Mouse (Mus musculus): ENCODE results near the gene Gm20708.

Gene Gm20708

DNA sequence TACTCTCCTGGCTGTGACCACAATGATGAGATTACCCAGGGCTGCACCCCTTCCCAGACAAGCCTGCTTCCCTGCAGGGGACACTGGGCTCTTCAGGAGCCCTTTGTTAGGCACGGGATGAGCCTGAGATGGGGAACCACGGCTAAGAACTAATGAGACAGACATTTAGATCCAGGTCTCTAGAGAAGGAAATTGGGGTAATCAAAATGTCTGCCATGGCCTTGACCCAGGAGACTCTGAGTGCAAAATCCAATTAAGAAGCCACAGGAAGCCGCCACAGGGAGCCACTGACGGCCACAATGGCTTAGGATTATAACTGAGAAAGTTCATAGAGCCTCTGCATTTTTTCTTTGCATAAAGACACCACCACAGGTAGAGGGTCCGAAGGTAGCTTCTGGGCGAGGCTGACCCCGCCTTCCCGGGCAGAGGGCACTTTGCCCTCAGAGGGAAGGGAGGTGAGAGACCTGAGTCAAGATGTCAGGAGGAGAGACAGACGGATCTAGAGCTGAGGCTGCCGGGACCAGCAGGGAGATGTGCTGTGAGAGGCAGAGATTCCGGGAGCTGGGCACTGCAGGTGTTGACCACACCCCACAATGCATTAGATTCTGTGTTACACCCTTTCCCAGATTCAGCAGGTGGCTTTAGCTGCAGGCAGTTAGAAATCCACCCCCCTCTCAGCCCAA, 53.8 kb downstream of the Gm20708 start:
- DNase-seq (ENCODE audit: low spot score), result no peak

DNA sequence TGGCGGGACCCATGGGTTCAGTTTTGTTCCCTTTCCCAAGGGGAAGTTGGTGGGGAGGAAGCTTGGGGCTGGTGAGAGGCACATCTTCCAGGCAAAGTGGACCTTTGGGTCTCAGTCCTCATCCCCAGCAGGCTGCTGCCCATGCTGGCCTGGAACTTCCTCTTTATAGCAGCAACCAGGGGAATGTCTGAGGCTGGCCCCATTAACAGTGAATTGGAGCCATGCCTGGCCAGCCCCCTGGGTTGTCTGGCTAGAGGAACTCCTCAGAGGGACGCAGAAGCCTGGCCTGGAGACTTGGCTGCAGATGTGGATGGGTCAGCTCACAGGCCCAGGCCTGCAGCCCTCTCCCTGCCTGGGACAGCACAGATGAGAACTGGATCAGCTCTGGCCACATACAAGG, 55.3 kb downstream of the Gm20708 start:
- no peak for DNase-seq (ENCODE audit: low spot score)

DNA sequence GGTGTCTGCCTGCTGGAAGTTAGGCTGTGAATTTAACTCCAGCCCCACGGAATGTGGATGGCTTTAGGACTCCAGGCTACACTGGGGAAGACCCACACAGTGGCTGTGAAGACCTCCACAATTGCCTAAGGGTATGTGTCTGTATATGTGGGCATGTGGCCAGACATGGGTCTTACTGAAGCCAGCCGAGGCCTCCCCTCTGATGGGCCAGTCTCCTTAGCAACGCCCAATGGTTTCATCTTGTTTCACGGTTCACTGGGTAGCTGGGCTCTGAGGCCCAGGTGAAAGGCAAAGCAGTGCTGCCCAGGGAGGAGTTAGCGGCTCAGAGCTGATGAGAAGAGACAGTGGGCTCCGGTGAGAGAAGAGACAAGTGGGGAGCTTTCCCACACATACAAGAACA, 56.5 kb downstream of the Gm20708 start:
- no peak for DNase-seq (ENCODE audit: low spot score)

DNA sequence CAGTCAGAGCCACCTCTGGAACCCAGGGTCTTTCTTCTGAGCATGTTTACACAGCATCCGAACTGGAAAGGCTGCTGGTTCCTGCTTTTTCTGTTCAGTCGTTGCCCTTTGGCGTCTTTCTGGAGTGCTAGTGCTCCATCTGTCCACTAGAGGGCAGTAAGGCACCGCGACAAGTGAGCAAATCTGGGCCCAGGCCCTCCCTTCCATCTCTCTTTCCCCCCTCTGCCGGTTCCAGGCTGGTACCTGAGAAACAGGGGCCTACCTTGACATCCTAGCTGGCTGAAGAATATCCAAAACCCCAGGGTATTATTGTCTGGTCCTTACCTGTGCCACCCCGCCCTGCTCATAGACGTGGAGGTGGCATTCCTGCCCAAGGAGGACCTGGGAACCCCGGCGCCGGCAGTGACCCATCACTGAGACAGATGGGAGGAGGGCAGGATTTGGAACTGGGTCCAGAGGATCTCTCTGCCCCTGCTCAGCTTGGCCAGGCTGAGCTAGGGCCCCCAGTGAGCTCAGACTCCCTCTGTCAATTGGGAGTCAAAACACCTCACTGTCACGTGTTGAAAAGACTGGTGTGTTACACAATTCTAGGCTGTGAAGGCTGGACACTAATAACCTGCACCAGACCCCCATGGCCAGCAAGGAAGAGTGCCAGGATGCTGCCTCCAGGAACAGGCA, 61.4 kb downstream of the Gm20708 start:
- DNase-seq (ENCODE audit: low spot score), result peak; percentile 63

DNA sequence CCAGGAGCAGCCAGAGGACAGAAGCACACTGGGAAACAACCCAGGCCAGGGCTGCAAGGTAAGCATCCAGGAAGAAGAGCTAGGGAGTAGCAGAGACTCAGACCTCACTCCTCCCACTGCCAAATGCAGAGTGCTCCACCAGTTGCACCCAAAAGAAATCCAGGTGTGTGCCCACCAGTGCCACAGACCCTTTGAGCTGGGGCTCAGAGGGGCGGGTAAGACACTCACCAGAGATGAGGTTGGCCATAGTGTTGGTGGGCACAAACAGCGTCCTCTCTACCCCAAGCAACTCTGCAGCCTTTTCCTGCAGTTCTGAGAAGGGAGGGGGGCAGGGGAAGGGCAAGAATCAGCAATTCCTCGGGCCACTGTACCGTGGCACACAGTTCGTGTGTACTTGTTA, 61.9 kb downstream of the Gm20708 start:
- no peak for DNase-seq (ENCODE audit: low spot score)

DNA sequence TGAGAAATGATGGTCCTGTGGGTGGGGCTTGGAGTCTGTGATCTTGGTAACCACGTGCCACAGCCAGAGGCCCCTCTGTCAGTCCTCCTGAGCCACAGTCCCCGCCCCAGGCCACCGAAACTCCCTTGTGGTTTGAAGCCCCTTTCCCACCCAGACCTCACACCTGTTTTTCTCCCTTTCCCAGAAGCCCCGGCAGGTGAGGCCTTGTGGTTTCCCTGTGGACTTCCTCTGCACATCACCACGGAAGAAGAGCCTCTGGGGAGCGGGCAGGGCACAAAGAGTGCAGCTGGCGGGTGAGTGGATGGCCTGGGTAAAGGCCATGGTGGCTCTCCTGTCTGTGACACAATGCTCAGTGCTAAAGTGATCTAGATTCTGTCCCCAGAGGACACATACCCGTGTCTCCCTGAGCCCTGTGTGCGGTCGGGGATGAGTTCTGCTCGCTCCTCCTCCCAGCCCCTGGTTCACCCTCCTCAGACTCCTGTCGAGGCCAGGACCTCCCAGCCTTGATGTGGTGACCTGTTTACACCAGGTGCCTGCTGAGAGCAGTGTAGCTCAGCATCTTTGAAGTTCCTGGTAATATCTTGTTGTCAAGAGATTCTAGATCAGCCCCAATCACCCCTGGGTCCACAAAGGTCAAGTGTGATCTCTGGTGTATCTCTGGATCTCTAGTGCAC, 62.6 kb downstream of the Gm20708 start:
- no peak for DNase-seq (ENCODE audit: low spot score)

DNA sequence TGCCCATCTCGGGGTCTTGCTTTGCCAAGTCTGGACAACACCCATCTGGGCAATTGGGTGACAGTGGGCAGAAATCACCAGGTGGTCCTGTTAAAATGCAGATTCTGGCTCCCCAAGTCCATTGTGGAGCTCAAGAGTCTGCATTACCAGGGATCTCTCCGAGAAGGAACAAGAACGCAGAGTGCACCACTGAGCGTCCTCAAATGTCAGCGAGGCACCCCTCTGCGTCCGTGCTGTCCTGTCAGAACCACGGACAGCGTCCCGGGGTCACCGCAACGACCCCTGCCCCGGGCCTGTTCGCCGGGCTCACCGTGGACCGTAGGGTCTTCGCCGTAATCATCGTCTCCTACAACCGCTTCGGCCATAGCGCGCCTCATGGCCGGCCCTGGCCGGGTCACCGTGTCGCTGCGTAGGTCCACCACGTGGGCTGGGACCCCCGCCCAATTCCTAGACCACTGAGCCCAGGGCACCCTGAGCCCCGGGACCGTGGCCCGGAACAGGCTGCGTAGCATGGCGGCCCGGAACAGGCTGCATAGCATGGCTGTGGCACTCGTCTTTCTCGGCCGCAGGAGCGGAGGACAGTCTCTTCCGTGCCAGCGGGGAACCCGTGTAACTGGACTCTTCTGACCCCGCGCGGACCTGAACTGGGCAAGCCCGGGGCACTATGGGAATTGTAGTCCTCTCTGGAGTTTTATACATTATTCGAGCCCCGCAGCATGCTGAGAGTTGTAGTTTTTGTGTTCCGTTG, 63.6 kb downstream of the Gm20708 start, which contains the start of gene Tha1:
TSS of gene Tha1 (minus strand) at position 621 of the 748 bp plus-strand sequence.
- no peak for DNase-seq (ENCODE audit: low spot score)

DNA sequence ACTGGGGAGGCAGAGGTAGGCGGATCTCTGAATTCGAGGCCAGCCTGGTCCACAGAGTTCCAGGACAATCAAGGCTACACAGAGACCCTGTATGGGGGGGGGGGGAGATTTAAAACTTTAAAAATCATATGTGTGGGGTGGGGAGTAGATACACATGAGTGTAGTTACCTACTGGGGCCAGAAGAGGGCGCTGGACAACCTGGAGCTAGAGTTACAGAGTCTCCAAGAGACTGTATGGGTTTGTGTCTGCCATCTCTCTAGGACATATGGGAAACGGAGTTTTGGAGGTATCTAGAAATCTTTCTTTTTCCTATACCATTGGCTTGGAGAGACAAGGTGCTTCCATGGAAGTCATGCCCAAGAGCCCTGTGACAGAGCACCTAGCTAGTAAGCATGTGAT, 65.0 kb downstream of the Gm20708 start:
- DNase-seq (ENCODE audit: low spot score), result no peak

DNA sequence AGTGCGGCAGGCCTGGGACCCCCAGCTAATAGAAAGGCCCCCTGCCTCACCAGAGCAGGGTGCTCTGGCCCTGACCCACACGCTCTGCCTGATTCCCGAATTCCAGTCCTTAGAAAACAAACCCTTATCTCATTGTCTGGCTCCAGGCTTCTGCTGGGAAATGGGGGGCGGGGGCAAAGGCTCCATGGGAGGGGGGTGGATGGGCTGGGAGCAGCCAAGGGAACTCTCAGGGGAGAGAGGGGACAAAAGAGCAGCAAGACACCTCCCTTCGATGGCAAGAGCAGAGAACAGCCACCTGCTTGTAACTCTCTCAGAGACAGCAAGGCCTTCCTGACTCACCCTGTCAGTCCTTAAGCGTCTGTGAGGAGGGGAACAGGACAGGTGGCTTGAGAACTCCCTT, 66.2 kb downstream of the Gm20708 start:
- DNase-seq (ENCODE audit: low spot score), result no peak

DNA sequence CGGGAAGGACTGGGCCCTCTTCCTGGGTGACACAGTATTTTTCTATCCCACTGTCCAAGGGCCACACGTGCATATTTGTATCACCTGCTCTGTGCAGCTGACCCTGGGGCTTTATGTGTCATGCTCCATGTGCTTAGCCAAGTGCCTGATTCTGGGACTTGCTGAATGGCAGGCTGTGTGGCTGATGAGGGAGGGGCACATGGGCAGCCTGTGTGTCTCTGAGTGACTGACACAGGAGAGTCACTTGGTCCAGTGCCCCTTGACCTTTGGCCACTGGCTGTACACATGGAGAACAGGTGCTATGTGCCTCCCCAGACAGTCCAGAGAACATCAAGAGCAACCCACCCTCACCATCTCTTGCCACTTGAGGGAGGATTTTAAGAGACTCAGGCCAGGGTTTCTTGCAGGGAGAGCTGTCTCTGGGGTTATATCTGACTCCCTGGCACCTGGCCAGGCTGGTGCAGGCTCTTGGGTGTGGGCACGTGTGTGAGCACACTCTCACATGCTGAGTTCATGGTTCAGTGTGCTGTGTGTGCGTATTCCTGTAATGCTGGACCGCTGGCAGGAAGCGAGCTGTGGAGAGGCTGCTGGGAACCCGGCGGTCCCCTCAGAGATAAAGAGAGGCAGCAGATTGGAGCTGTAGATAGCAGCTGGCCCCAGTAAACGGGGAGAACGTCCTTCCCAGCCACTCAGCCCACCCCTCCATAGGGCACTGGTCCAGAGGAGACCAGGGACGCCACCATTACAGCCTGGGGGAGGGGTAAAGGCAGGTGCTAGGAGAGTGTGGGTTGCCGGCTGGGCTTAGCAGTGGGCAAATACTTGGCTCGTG, 68.7 kb downstream of the Gm20708 start:
- no peak for DNase-seq (ENCODE audit: low spot score)

DNA sequence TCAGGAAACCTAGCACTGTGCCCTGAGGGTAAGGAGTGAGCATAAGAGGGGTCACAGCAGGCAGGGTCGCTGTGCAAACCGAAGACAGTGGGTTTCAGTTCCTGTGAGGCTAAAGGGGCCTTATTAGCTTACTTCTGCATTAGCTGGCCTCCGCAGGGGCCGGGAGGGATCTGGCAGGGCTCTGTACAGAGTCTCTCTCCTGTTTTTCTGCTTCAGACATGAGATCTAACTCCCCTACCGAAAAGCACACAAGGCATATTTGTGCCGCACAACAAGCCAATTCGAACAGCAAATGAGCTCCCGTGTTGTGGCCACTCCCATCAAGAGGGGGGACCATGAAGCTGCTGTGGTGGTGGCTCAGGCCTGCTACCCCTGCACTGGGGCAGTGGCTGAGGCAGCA, 69.4 kb downstream of the Gm20708 start:
- no peak for DNase-seq (ENCODE audit: low spot score)

DNA sequence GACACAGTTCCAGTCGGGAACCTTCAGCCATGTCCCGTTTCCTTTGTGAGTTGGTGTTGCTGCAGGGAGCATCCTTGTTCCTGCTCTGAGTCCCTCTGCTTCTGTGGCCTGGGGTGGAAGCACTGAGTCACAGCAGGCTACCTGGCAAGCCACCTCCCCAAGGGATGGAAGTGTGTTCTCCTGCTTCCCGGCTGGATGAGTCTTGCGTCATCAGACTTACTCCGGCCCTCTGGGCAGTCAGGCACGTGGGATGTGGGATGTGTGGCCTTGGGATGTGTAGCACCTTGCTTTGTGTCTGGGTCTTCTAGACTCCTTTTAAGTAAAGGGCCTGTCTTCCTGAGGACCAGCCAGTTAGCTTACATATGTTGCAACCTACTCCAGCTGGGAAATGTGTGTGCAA, 70.2 kb downstream of the Gm20708 start:
- no peak for DNase-seq (ENCODE audit: low spot score)

DNA sequence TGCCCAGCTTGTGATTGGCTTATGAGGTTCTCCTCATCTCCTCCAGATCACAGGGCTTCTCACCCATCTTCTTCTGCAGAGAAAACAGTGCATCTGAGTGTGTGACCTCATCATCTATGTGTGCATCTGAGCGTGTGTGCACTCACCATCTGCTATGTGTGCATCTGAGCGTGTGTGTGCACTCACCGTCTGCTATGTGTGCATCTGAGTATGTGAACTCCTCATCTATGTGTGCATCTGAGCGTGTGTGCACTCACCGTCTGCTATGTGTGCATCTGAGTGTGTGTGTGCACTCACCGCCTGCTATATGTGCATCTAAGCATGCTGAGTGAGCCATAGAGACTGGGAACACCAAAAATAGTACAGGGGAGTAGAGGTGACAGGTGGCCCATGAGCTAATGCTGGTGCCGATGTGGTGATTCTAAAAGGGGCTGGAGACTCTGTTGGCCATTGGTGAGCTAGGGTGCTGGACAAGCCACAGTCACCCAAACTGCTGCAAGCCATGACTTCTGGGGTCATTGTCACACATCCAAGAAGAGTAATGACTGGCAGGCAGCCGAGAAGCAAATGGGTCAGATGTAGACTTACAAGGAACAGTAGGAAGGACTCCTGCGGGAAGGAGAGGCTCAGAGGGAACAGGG, 71.0 kb downstream of the Gm20708 start:
- DNase-seq (ENCODE audit: low spot score), result no peak

DNA sequence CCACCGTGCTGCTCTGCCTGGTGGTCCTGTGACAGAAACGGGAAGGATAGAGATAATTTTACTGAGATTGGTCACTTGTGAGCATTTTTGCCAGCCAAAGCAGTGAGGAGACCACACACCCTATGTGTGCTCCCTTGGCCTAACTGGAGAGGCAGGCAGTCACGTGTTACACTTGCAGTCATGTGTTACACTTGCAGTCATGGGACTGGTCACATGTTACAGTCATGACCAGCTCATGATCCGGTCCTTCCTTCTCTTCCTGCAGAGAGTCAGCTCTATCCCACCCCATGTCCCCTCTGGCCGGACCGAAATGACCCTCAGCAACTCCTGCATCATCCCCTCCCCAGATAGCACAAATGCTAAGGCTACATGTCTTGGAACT, 71.5 kb downstream of the Gm20708 start:
- no peak for DNase-seq (ENCODE audit: low spot score)

DNA sequence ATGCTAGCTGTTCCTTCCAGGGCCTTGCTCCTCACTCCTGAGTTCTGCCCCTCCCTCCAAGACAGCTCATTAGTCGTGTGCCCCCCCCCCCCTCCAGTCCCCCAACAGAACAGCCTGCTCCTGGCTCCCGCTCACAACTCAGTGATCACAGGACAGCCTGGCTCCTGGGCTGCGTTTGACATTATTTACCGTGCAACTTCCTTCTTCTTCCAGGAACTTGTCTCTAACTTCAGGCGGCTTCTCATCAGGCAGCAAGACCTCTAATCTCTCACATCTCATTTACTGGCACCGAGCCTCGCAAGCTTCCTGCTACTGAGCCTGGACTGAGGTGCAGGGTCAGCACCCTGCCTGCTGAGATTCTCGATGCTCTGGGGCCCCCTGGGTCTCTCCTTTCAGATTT, 72.3 kb downstream of the Gm20708 start:
- DNase-seq (ENCODE audit: low spot score), result no peak

DNA sequence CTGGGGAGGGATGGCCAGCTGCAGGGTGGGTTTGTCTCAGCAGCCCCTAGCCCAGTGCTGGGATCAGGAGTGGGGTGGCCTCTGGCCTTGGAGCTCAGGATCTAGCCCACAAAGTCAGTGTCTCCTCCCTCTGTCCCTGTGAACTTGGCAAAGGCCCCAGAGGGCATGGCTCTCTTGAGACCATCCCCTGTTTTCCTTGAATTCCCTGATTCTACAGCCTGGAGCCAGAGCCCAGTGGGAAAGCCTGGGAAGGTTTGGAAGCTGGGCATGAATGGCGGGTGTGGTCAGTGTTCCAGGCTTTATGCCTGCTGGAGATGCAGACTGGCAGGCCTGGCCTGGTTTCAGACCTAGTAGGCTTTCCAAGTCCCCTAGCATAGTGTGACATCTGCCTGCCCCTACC, 72.7 kb downstream of the Gm20708 start:
- DNase-seq (ENCODE audit: low spot score), result no peak

DNA sequence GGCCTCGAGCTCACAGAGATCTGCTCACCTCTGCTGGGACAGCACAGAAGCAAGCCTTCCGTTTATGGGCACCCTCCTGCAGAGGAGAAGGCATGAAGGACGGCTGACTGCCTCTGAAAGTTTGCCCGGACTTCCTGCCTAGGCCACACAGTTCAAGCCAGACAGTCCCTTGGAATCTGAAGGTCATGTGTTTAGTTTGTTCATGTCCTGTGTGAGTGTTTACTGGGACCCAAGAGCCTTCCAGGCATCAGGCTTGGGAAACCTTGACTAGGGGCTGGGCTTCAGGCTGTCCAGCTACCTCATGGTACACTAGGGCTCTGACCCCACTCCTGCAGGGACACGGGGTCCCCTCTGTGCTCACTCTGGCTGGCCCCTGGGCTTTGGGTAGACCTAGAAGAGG, 76.5 kb downstream of the Gm20708 start:
- DNase-seq (ENCODE audit: low spot score), result no peak

DNA sequence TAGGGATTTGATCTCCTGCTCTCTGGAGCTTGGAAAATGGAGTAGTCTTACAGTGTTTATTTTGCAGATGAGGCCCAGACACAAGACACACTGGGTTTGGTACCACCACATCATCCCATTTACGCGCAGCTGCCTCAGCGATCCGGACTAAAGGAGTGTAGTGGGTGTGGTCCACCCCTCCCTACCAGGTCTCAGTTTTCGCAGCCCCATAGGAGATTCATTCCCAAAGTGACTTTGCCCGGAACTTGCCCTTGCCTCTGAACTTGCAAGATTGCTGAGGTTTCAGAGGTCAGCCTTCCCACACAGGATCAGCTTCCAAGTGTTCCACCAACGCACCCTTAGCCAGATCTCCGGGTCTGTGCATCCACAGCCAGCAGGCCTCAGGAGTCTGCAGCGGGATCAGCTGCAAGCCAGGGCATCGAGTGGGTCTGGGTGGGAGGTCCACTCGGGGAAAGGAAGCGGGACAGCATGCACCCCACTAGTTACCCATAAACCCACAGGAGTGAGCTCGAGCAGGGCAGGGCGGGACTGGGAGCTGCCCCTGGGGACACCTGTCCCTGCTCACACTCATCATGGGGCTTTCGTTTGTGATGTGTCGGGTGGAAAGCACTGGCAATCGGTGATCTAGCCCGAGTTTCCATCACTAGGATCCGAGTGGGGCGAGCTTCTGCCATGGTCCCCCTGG, 78.8 kb downstream of the Gm20708 start:
- DNase-seq (ENCODE audit: low spot score), result no peak

DNA sequence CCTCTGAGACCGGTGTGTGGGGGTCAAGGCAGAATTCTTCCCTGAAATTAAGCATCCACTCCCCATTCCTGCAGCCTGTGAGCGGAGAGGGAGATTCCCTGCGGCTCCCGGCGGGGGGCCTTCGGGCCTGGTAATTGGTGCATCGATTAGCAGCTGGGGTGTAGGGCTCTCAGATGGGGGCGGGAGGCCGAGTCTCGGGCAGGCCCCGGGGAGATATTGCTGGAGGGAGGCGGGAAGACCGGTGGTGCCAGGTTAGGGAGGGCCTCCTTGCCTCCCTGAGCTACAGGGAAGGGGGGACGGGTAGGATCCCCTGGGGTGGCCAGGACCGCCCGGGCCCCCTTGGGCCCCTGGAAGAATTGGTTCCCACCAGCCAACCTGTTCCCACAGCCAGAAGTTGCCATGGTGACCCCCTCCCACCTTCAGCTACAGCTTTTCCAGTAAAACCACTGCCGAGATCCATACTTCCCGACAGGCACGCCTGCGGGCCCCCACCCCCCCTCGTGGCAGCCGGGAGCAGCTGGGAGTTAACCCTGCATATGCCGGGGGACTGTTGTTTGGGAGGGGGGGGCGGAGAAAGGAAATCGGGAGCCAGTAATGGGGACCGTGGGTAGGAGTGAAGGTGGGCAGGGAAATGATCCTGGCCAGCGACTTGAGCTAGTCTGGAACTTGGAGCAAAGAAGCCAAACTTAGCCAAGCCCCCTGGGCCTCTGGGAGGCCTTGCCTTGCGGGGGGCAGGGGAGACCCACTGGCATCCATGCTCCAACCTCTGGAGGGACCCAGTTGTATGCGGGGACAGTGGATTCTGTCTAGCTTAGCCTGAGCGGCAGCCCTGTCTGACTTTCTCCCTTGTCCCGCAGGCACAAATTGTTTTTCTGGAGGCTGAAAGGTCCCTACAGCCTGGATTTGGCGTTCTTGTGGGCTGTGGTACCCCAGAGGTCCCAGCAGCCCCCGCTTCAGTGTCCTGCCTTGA, 79.7 kb downstream of the Gm20708 start:
- DNase-seq (ENCODE audit: low spot score), result no peak
